Mouse (Mus musculus): ENCODE measurements at regions not wholly inside any gene's neighbourhood (a gene's known extent, or its start where the extent isn't known, plus 50 kb on each side); places are given as distances from the start of the nearest gene placed in this dataset.
A peak's percentile ranks its signal among the peaks of the same experiment; 100 is the strongest.

- no peak for DNase-seq
Observed at GRCm38 (mm10) chr19:27694478-27694877, 264.9 kb upstream of the Pum3 start.

GRCm38 (mm10) chr19:27693706-27694105 lies 264.1 kb upstream of the Pum3 start:
- peak in 1 of 2 experiments; percentile 13 for DNase-seq

GRCm38 (mm10) chr19:27692944-27693343 lies 263.3 kb upstream of the Pum3 start:
- DNase-seq = no peak

- peak in 1 of 2 experiments; percentile 18 for DNase-seq
Observed at GRCm38 (mm10) chr19:27683426-27683825, 253.8 kb upstream of the Pum3 start.

- DNase-seq = no peak
Observed at GRCm38 (mm10) chr19:27679427-27679826, 249.8 kb upstream of the Pum3 start.

- no peak for DNase-seq
Observed at GRCm38 (mm10) chr19:27672679-27673190, 243.1 kb upstream of the Pum3 start.

- no peak for DNase-seq
Observed at GRCm38 (mm10) chr19:27663296-27663695, 233.7 kb upstream of the Pum3 start.

- DNase-seq = no peak
Observed at GRCm38 (mm10) chr19:27641001-27641400, 211.4 kb upstream of the Pum3 start.

- DNase-seq = no peak
Observed at GRCm38 (mm10) chr19:27633105-27633504, 203.5 kb upstream of the Pum3 start.

GRCm38 (mm10) chr19:27627626-27628025 lies 198.0 kb upstream of the Pum3 start:
- DNase-seq = peak in 1 of 2 experiments; percentile 12

GRCm38 (mm10) chr19:27617522-27617921 lies 187.9 kb upstream of the Pum3 start:
- no peak for DNase-seq

GRCm38 (mm10) chr19:27606933-27607332 lies 177.3 kb upstream of the Pum3 start:
- DNase-seq = no peak

- DNase-seq = peak; percentile 28 to 53
Observed at GRCm38 (mm10) chr19:27603296-27603695, 173.7 kb upstream of the Pum3 start.

- no peak for DNase-seq
Observed at GRCm38 (mm10) chr19:27601551-27601950, 171.9 kb upstream of the Pum3 start.

GRCm38 (mm10) chr19:27600386-27600785 lies 170.8 kb upstream of the Pum3 start:
- peak in 1 of 2 experiments; percentile 45 for DNase-seq

GRCm38 (mm10) chr19:27599639-27600308 lies 170.1 kb upstream of the Pum3 start:
- peak; percentile 78 to 84 for DNase-seq

- DNase-seq = peak; percentile 65 to 78
Observed at GRCm38 (mm10) chr19:27598350-27598749, 168.7 kb upstream of the Pum3 start.

GRCm38 (mm10) chr19:27585566-27585965 lies 155.9 kb upstream of the Pum3 start:
- no peak for DNase-seq

- DNase-seq = peak in 1 of 2 experiments; percentile 6
Observed at GRCm38 (mm10) chr19:27582111-27582500, 152.5 kb upstream of the Pum3 start.

- peak; percentile 89 to 92 for DNase-seq
Observed at GRCm38 (mm10) chr19:27581362-27582110, 151.9 kb upstream of the Pum3 start.

- peak; percentile 55 to 65 for DNase-seq
Observed at GRCm38 (mm10) chr19:27576478-27576877, 146.9 kb upstream of the Pum3 start.

- DNase-seq = peak; percentile 81 to 83
Observed at GRCm38 (mm10) chr19:27566929-27567328, 137.3 kb upstream of the Pum3 start.

GRCm38 (mm10) chr19:27566060-27566459 lies 136.4 kb upstream of the Pum3 start:
- DNase-seq = no peak

GRCm38 (mm10) chr19:27564086-27564485 lies 134.5 kb upstream of the Pum3 start:
- DNase-seq = no peak
